Mouse (Mus musculus): Measurements from ENCODE around the gene Cd80. TPM values are rescaled to one million over a fixed set of nuclear protein-coding genes. Genes with fewer than 3 reads are reported as not detected.

Cd80 gene
- polyA plus RNA-seq, 1 experiment from 2014 or later, result 0.30 TPM

DNA sequence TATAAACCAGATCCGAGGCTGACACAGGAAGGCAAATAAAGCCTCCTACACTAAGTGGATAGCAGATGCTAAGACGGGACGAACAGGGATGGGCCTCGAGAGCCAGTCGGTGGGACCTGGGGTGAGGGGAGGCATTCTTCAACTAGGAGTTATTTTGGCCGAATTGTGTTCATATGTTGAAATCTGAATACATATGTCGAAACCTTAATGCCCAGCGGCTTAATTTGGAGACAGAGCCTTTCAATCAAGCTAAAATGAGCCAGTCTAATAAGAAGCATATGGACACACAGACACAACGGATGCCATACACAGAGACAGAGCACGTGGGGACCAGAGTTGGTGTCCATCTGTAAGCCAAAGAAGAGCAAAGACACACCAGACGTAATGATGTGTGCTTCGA lies 6.9 kb upstream of the Cd80 start:
- H3K27ac ChIP-seq (ENCODE audit: low read depth), result no peak overlapping the region
- no peak overlapping the region for H3K9ac ChIP-seq
- no peak for TF ChIP-seq CTCF (IDR thresholded peaks at IDR 0.05; ENCODE audit: low read depth)
- 93% methylated on average over 12 of the region's 12 CpGs for WGBS
- no peaks in the 10 kb centered on the region for H3K27me3 ChIP-seq (ENCODE audit: insufficient read depth, low read length)
- no peak overlapping the region for H3K4me2 ChIP-seq
- H3K4me3 ChIP-seq (ENCODE audit: low read depth, low read length), result no peak overlapping the region
- H3K9me3 ChIP-seq (ENCODE audit: low read depth, low read length), result no peaks in the 10 kb centered on the region
- H3K36me3 ChIP-seq (ENCODE audit: insufficient read depth), result peaks cover 63% of the 10 kb centered on the region
- no peaks in the 10 kb centered on the region for H3K4me1 ChIP-seq (ENCODE audit: insufficient read depth)
- no peak for DNase-seq
- ATAC-seq (ENCODE audit: insufficient read depth), result no peak

DNA sequence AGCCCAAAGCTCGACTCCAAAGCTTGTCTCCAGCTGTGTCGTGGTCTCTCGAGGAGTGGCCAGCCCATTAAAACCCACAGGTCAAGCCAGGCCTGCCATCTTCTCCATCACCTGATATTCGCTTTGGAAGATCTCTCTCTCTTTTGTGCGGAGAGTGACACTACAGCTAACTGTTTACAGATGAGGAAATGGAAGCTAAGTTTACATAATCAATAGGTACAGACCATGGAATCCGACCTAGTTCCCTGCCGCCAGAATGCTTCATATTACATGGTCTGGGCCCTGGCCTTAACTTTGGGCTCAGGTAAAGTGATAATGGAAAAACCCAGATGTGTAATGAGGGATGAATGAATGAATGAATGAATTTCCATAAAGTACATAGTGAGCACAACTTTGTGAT lies 4.7 kb upstream of the Cd80 start:
- Histone ChIP-seq H3K4me3 (ENCODE audit: low read depth, low read length) (no peak overlapping the region), H3K27ac (ENCODE audit: low read depth) (no peak overlapping the region), H3K9me3 (ENCODE audit: low read depth, low read length) (no peaks in the 10 kb centered on the region), H3K4me2 (no peak overlapping the region), H3K4me1 (ENCODE audit: insufficient read depth) (no peaks in the 10 kb centered on the region), H3K27me3 (ENCODE audit: insufficient read depth, low read length) (no peaks in the 10 kb centered on the region), H3K36me3 (ENCODE audit: insufficient read depth) (peaks cover 47% of the 10 kb centered on the region), H3K9ac (no peak overlapping the region)
- 88% methylated on average over 7 of the region's 7 CpGs for WGBS
- no peak for DNase-seq
- no peak for ATAC-seq (ENCODE audit: insufficient read depth)
- TF ChIP-seq CTCF (IDR thresholded peaks at IDR 0.05; ENCODE audit: low read depth), result no peak

DNA sequence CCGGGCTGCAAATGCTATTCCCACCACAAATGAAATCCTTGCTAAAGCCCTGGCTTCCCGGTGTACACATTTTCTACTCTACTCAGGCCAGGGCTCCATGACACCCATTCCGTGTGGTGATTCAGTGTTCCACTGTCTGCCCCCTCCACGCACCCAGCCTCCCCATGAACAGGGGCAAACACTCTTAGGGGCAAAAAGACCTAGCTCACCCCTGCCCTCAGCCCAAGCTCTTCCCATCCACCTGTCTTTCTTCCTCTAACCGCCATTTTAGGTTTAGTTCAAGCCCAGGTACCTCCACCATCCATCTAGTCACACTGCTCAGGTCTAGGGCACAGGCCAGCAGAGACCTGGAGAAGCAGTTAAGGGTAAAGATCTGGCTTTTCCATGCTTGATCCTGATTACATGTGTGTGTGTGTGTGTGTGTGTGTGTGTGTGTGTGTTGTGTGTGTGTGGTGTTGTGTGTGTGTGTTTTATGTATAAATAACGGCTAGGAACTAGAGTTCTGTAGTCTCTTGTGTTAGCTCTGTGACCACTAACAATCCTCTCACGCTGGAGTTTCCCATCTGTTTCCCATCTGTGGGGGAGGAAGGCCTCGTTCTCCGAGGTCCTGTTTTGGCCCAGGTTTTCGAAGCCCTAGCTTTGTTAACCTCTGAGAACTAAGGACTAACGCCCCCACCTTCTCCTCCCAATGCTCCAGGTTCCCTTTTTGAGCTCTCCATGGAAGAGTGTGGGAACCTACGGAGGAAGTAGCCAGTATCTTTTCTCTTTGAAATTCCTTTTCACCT lies 3.7 kb upstream of the Cd80 start:
- peak; percentile 7; the same call in 1 of the 2 replicates for ATAC-seq (ENCODE audit: insufficient read depth)
- Histone ChIP-seq H3K9me3 (ENCODE audit: low read depth, low read length) (no peaks in the 10 kb centered on the region), H3K4me3 (ENCODE audit: low read depth, low read length) (peak overlapping the region; percentile 56), H3K4me2 (peak overlapping the region; percentile 76), H3K9ac (peak overlapping the region; percentile 88), H3K27me3 (ENCODE audit: insufficient read depth, low read length) (no peaks in the 10 kb centered on the region), H3K36me3 (ENCODE audit: insufficient read depth) (peaks cover 38% of the 10 kb centered on the region), H3K4me1 (ENCODE audit: insufficient read depth) (no peaks in the 10 kb centered on the region), H3K27ac (ENCODE audit: low read depth) (peak overlapping the region; percentile 89; the same call in 1 of the 2 replicates)
- peak; percentile 34 for DNase-seq
- TF ChIP-seq CTCF (IDR thresholded peaks at IDR 0.05; ENCODE audit: low read depth), result no peak
- 39% methylated on average over 12 of the region's 12 CpGs for WGBS

DNA sequence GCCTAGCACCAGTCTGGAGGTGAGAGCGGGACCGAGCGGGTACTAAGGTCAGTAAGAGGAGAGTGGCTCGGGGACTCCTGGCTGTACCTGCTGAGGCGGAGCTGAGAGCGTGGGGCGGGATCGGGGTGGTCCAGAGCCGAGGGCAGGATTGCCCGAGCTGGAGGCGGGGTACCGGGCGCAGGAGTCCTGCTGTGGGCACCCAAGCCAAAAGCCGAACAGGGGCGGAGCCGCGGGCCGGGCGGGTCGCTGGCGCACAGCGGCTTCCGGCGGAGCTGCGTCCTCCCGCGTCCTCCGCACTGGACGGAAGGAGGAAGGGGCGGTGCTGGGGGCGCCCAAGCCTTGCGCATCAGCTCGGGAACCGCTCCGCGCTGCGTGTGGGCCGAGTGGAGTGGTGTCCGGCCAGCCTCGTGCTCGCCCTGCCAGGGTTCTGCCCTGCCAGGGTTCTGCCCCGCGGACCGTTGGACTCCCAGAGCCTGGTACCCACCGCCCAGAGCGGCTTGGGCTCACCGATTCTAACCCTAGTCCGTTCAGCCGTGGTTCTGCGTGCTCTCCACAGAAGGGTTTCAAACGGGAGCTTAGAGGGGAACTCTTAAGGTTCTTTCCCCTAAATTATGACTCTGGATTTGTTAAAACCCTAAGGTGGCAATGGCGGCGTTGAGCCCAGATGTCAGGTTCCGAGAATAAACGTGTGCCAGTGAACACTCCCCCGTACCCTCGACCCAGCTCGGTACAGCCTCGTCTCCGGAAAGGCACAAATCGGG lies 2.7 kb upstream of the Cd80 start, which contains the start of gene Adprh:
Gene Adprh (minus strand): TSS at position 262 of the 761 bp plus-strand sequence.
- WGBS, result under 1% methylated on average over 60 of the region's 61 CpGs
- H3K9ac ChIP-seq, result peak within 1 kb of the TSS; percentile 88
- peak; percentile 96 for DNase-seq
- H3K36me3 ChIP-seq (ENCODE audit: insufficient read depth), result peaks cover 28% of the 10 kb centered on the region
- H3K4me3 ChIP-seq (ENCODE audit: low read depth, low read length), result peak within 1 kb of the TSS; percentile 56
- no peak for TF ChIP-seq CTCF (IDR thresholded peaks at IDR 0.05; ENCODE audit: low read depth)
- H3K9me3 ChIP-seq (ENCODE audit: low read depth, low read length), result no peaks in the 10 kb centered on the region
- peak within 1 kb of the TSS; percentile 76 for H3K4me2 ChIP-seq
- H3K4me1 ChIP-seq (ENCODE audit: insufficient read depth), result no peaks in the 10 kb centered on the region
- ATAC-seq (ENCODE audit: insufficient read depth), result peak; percentile 98
- peak within 1 kb of the TSS; percentile 89 for H3K27ac ChIP-seq (ENCODE audit: low read depth)
- H3K27me3 ChIP-seq (ENCODE audit: insufficient read depth, low read length), result no peaks in the 10 kb centered on the region

DNA sequence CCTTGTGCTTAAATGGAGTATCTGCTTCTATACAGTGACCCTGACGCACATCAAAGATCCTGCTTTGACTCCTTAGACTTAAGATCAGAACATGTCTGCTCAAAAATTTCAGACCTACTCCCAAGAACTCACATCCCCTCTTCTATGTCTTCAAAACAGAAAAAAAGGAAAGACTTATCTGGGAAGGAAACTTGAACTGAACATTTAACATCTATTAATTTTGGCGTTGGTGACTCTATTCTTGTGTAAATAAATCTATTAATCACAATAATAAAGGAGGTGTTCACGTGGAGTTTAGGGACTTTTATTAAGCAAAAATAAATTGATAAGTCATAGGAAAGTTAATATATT lies 2.2 kb upstream of the Cd80 start:
- Histone ChIP-seq H3K27ac (ENCODE audit: low read depth) (peak overlapping the region; percentile 89), H3K36me3 (ENCODE audit: insufficient read depth) (peaks cover 22% of the 10 kb centered on the region), H3K9me3 (ENCODE audit: low read depth, low read length) (no peaks in the 10 kb centered on the region), H3K4me1 (ENCODE audit: insufficient read depth) (no peaks in the 10 kb centered on the region), H3K27me3 (ENCODE audit: insufficient read depth, low read length) (no peaks in the 10 kb centered on the region), H3K4me2 (peak overlapping the region; percentile 76), H3K4me3 (ENCODE audit: low read depth, low read length) (peak overlapping the region; percentile 56), H3K9ac (peak overlapping the region; percentile 88)
- ATAC-seq (ENCODE audit: insufficient read depth) (no peak), DNase-seq (no peak)
- 27% methylated on average over 3 of the region's 3 CpGs for WGBS
- no peak for TF ChIP-seq CTCF (IDR thresholded peaks at IDR 0.05; ENCODE audit: low read depth)

DNA sequence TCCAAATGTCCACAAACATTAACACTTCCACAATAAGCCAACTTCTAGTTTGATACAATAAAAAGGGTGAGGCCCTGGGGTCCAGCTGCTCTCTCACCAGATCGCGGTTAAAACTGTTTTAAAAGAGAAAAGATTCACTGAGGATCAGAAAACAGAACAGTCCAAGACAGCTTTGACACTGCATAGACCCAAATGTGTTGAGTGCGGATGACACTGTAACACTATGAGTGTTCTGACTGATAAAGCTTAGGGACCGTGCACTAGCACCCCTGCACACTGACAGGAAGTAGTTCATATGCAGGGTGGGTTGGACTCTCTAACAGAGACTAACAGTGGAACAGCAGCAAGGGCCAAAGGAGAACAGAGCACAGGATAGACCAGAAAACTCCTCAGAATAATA lies 1.4 kb upstream of the Cd80 start:
- TF ChIP-seq CTCF (IDR thresholded peaks at IDR 0.05; ENCODE audit: low read depth), result no peak

More for the DNA sequence above, 1.4 kb upstream of the Cd80 start:
- H3K9ac ChIP-seq, result no peak overlapping the region
- H3K27me3 ChIP-seq (ENCODE audit: insufficient read depth, low read length), result no peaks in the 10 kb centered on the region
- H3K4me3 ChIP-seq (ENCODE audit: low read depth, low read length), result no peak overlapping the region
- peaks cover 15% of the 10 kb centered on the region for H3K36me3 ChIP-seq (ENCODE audit: insufficient read depth)
- H3K9me3 ChIP-seq (ENCODE audit: low read depth, low read length), result no peaks in the 10 kb centered on the region
- ATAC-seq (ENCODE audit: insufficient read depth) (no peak), DNase-seq (no peak)
- H3K4me2 ChIP-seq, result no peak overlapping the region
- no peaks in the 10 kb centered on the region for H3K4me1 ChIP-seq (ENCODE audit: insufficient read depth)
- no peak overlapping the region for H3K27ac ChIP-seq (ENCODE audit: low read depth)
- WGBS, result 82% methylated on average over 4 of the region's 4 CpGs
